Mouse (Mus musculus) thymus, adult 2 months (tissue): ENCODE results near the gene Hydin. TPM values are rescaled to one million over a fixed set of nuclear protein-coding genes. Genes with fewer than 3 reads are reported as not detected.

Source experiments
- DNase-seq: peaks from one replicate; pipeline ENCODE4 v3.0.0; 2021
- H3K27ac ChIP-seq: fragments of 200-500 bp; 2 replicates; pipeline ENCODE4 v1.5.1; 2012; ENCODE audit warnings: low read length, control low read depth; ENCODE audit not compliant: control insufficient read depth, insufficient read depth
- H3K27me3 ChIP-seq: fragments of 200-500 bp; 2 replicates; pipeline ENCODE4 v1.6.1; 2012; ENCODE audit warnings: mild to moderate bottlenecking, low read length, moderate library complexity, mixed read lengths; ENCODE audit not compliant: control insufficient read depth, insufficient read depth
- H3K36me3 ChIP-seq: fragments of 200-500 bp; 2 replicates; pipeline ENCODE4 v1.6.1; 2012; ENCODE audit warnings: mild to moderate bottlenecking, low read length, moderate library complexity; ENCODE audit not compliant: control insufficient read depth, insufficient read depth
- H3K4me1 ChIP-seq: fragments of 200-500 bp; replicated peaks from 2 replicates; pipeline ENCODE4 v1.6.1; 2012; ENCODE audit warnings: low read length; ENCODE audit not compliant: control insufficient read depth, insufficient read depth
- H3K4me3 ChIP-seq: fragments of 200-500 bp; 2 replicates; pipeline ENCODE4 v1.5.1; 2012; ENCODE audit warnings: mild to moderate bottlenecking, low read length, control low read depth, moderate library complexity; ENCODE audit not compliant: control insufficient read depth, insufficient read depth
- CTCF ChIP-seq: fragments of 200-500 bp; IDR thresholded peaks from 2 replicates; pipeline ENCODE4 v1.5.1; 2012; ENCODE audit warnings: mild to moderate bottlenecking, control low read depth, low read length, moderate library complexity, borderline replicate concordance; ENCODE audit not compliant: control insufficient read depth, poor library complexity, insufficient read depth; ENCODE audit errors: extremely low read depth
- POLR2A ChIP-seq: fragments of 200-500 bp; IDR thresholded peaks from 2 replicates; pipeline ENCODE4 v1.6.1; 2012; ENCODE audit warnings: mild to moderate bottlenecking, low read length, control low read depth, moderate library complexity; ENCODE audit not compliant: control insufficient read depth, poor library complexity, insufficient read depth; ENCODE audit errors: extremely low read depth
- WGBS: fragments of 180-500 bp; shearing (Covaris S2); methylation state at CpG from one replicate; pipeline ENCODE4 v1.1.7; 2018; 5-methylcytosine and 5-hydroxymethylcytosine counted together
- polyA plus RNA-seq: library from polyadenylated mRNA; depleted of rRNA; stranded (reverse); fragments of >200 nt; gene quantifications from 2 replicates; pipeline ENCODE4 v1.2.3, GENCODE M21; 2012

The Hydin gene
- polyA plus RNA-seq, 1 experiment, result 0.19 TPM

DNA sequence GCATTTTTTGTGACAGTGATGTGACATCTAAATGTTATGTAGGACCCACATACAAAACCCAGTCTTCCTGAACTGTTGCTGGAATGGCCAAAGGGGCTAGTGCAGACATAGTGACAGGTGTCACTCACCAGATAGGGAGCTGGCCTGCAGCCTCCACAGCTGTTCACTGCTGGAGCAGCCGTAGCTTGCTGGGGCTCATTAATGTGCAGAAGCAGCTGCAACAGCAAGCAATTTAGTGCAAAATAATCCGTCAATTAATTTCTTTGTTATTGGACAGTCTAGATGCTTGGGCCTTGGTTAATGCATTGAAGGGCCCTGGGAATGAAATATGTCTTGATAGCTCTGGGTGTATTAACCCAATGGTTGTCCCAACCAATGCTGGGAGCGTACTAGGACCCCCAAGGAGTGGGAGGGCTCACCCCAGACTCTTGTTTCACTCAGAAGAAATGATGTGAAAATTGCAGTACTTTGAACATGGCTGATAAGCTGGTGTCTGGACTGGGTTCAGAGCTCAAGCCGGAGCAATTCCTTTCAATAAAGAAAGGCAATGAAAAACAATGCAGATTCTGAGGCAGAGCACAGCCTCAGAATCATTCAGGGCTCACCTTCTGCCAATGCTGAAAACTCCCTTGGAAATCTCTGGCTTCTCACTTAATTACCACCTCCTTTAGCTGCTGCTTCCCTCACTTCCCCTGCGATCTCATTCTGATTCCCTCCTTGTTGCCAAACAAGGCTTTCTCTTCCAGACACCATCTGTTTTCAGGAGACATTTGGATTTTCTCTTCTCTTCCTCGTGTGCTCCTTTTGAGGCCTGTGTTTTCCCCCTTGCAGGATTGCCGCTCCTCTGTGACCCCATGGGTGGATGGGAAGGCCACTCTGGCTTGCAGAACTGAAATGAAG lies 24.2 kb upstream of the Hydin start:
- Histone ChIP-seq H3K27me3 (no peaks in the 10 kb centered on the region), H3K36me3 (no peaks in the 10 kb centered on the region), H3K27ac (no peak overlapping the region), H3K4me3 (no peak overlapping the region), H3K4me1 (no peaks in the 10 kb centered on the region)
- WGBS, result 65% methylated on average over 7 of the region's 7 CpGs
- TF ChIP-seq CTCF (no peak), POLR2A (no peak)
- no peak for DNase-seq

DNA sequence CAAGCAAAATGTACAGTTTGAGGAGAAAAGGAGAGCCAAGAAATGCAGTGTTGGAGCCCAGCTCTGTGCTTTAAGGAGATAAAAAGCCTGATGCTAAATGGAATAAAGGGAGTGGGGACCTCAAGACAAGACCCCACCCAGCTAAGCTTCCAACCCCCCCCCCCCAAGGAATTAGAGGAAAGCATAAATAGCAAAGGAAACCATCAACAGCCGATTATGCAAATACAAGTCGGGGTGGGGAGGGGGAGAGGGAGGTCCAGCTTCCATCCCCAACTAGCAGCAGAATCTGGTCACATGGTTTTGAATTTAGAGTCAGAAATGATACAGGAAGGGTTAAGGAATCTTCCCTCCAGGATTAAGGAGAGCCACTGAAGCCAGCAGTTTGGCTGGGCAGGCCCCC lies 22.2 kb upstream of the Hydin start:
- H3K27ac ChIP-seq, result no peak overlapping the region
- no peaks in the 10 kb centered on the region for H3K36me3 ChIP-seq
- no peaks in the 10 kb centered on the region for H3K4me1 ChIP-seq
- WGBS, result 82% methylated on average over 2 of the region's 2 CpGs
- H3K4me3 ChIP-seq, result no peak overlapping the region
- DNase-seq, result no peak
- no peaks in the 10 kb centered on the region for H3K27me3 ChIP-seq
- TF ChIP-seq CTCF (no peak), POLR2A (no peak)

DNA sequence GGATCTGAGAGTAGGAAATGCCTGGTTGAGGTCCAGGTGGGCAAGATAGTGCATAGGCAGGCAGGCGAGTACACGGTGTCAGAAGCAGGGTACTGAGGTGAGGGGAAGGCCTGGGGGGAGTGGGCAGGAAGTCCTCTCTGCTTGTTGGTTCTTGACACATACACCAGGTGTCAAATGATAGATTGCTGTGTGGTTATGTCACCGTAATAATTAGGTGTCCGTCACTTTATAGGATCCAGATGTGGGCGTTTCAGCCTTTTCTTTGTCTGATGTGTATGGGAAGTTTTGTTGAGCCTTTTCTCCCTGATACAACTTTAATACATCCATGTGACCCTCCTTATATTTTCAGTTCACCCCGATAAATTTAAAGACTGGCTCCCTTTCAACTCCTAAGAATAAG lies 19.5 kb upstream of the Hydin start:
- DNase-seq, result no peak
- Histone ChIP-seq H3K4me1 (no peaks in the 10 kb centered on the region), H3K27me3 (no peaks in the 10 kb centered on the region), H3K4me3 (no peak overlapping the region), H3K36me3 (no peaks in the 10 kb centered on the region), H3K27ac (no peak overlapping the region)
- TF ChIP-seq CTCF (no peak), POLR2A (no peak)
- whole genome bisulfite sequencing, result 68% methylated on average over 6 of the region's 6 CpGs

DNA sequence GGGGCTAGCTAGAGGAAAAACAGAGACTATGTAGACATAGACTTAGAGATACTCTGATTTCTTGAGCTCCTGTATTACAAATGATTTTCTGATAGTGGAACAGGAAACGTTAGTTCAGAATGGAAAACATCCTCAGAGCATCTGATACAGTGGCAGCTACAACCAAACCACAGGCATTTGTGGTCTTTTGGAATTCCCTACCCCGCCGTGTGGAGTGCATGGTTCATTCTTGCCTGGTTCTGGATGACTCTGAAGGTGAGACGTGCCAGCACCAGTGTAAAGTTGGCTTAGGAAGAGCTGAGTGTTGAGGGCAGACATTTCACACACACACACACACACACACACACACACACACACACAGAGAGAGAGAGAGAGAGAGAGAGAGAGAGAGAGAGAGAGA lies 12.8 kb upstream of the Hydin start:
- DNase-seq, result no peak
- Histone ChIP-seq H3K4me3 (no peak overlapping the region), H3K27me3 (no peaks in the 10 kb centered on the region), H3K27ac (no peak overlapping the region), H3K36me3 (no peaks in the 10 kb centered on the region), H3K4me1 (no peaks in the 10 kb centered on the region)
- no peak for TF ChIP-seq POLR2A
- no peak for TF ChIP-seq CTCF
- 66% methylated on average over 4 of the region's 4 CpGs for WGBS

DNA sequence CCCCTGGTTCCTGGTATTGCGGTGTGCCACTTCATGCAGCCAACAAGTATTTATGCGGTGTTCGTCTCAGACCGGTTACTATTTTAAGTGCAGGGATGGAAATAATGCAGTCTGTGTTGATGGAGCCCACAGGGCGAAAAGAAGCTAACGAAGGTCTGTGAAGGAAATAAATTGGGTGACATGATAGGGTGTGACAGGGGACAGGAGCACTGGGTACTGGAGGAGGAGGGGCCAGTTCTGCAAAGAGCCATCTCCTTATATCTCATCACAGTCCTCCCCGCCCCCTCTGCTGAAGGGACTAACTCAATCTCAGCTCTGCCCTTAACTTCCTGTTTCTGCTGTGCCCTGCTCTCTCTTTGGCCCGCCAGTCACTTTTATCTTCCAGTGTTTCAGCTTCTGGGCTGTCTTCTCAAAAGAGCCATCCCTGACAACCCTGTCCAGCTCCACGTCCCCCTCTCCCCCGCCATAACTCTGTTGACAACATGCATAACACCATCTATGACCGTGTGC lies 926 bp upstream of the Hydin start:
- 68% methylated on average over 11 of the region's 11 CpGs for WGBS
- no peak overlapping the region for H3K27ac ChIP-seq
- H3K4me1 ChIP-seq, result no peaks in the 10 kb centered on the region
- no peaks in the 10 kb centered on the region for H3K36me3 ChIP-seq
- no peak overlapping the region for H3K4me3 ChIP-seq
- TF ChIP-seq POLR2A (no peak), CTCF (no peak)
- no peaks in the 10 kb centered on the region; the same call in 1 of the 2 replicates for H3K27me3 ChIP-seq
- DNase-seq, result no peak

DNA sequence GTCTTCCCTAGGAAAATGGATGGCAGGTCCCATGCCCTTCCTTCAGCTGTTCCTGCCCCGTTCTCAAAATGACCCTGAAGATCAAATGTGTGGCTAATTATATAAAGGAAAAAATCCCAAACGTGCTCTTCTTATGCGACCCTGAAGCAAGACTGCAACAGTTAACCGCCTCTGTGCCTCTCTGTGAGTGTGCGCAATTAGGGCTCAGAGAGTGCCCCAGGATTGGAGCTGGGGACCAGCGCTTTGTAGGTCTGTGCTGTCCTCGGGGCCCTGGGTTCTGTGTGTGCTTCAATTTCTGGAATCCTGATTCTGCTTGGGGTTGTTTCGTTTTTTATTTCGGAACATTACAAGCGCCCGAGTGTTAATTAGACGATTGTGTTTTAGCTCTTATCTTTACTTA lies 491 bp downstream of the Hydin start:
- Histone ChIP-seq H3K27me3 (no peaks in the 10 kb centered on the region), H3K4me3 (no peak overlapping the region), H3K27ac (no peak overlapping the region), H3K36me3 (no peaks in the 10 kb centered on the region), H3K4me1 (no peaks in the 10 kb centered on the region)
- DNase-seq, result no peak
- TF ChIP-seq POLR2A, result no peak
- TF ChIP-seq CTCF, result no peak
- WGBS, result 34% methylated on average over 12 of the region's 12 CpGs
